Mouse (Mus musculus) heart, adult 18-20 months (tissue): ENCODE results near the gene Gm45213. TPM values are rescaled to one million over a fixed set of nuclear protein-coding genes. Genes with fewer than 3 reads are reported as not detected.

Experiments used
- DNase-seq, 2 experiments: peaks; one replicate each; pipeline ENCODE4 v3.0.0; 2021 to 2022; ENCODE audit warnings: mixed read lengths in 1 of 2
- total RNA-seq, 2 experiments: library from RNA; stranded (reverse); gene quantifications; 2 replicates each; pipeline ENCODE4 v1.2.3; 2021

Gene Gm45213
- total RNA-seq, 2 experiments from 2014 or later, result not detected

- DNase-seq, result no peak
These were observed 63.2 kb downstream of the Gm45213 start for GRCm38 (mm10) chr7:66106581-66107056.

GRCm38 (mm10) chr7:66107206-66107605 is 63.8 kb downstream of the Gm45213 start:
- no peak for DNase-seq

- DNase-seq, result peak; percentile 47 to 53
These were observed 64.5 kb downstream of the Gm45213 start for GRCm38 (mm10) chr7:66107930-66108329.

DNA sequence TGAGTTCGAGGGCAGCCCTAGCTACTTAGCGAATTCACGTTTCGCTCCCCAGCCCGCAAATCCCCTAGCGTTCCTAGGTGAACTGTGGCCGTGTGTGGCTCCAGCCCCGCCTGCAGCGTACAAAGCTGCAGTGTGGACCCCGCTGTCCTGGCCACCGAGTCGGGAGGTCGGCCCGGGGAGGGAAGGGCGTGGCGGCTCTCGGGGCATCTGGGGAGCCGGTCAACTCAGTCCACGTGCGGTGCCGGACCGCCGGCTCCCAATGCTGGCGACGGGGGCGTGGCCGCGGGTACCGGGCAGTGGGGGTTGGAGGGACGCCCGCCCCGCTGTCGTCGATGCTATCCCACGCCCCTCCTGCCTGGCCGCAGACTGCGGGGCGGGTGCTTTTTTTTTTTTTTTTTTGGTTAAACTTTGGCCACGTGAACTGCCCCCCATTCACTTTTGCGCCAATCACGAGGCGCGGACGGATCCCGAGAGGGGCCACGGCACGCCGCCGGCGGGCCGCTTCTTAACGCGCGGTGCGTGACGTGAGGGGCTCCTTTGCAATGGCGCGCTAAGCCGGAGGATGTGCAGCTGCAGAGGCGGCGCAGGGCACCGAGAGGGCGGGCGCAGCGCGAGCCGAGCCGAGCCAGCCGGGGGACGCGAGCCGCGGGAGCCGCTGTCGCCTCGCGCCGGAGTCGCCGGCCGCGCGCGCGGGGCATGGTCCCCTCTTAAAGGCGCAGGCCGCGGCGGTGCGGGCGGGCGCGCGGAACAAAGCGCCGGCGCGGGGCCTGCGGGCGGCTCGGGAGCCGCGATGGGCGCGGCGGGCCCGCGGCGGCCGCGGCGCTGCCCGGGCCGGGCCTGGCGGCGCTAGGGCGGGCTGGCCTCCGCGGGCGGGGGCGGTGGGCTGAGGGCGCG is 65.8 kb downstream of the Gm45213 start, which contains the start of gene Chsy1:
TSS of gene Chsy1 (plus strand) at position 555 of the 894 bp plus-strand sequence.
- DNase-seq, result peak; percentile 94

GRCm38 (mm10) chr7:66109855-66110635 is 66.6 kb downstream of the Gm45213 start:
- DNase-seq, result peak; percentile 33 to 43

- no peak for DNase-seq
These were observed 67.3 kb downstream of the Gm45213 start for GRCm38 (mm10) chr7:66110636-66111112.

DNA sequence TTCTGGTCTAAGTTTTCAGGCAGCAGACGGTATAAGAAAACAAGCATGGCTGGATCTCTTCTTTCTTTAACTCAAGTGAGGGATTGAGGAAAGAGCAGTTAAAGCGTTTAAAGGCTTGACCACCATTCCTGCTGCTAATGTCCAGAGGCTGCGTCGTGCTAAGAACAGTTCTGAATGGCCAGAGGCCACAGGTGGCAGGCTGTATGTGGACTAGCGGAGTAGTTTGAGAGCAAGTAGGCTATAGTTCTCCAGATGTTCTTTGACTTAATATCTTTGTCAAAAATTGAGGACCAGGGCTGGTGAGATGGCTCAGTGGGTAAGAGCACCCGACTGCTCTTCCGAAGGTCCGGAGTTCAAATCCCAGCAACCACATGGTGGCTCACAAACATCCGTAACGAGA is 67.8 kb downstream of the Gm45213 start:
- DNase-seq, result no peak

Other genes with a start within 250 kb of the Gm45213 start
- 10 to 100 TPM; 34.8 to 36.9 TPM for gene Pcsk6, start 181.9 kb upstream of the Gm45213 start, total RNA-seq
- gene Snrpa1, start 15.4 kb downstream of the Gm45213 start, total RNA-seq, result 10 to 100 TPM; 21.6 to 22.5 TPM
- 10 to 100 TPM; 35.6 to 40.2 TPM for gene Selenos, start 36.0 kb downstream of the Gm45213 start, total RNA-seq
- 10 to 100 TPM in 1 of 2 experiments, 1 to 10 TPM in 1; 9.7 to 11.8 TPM for gene Chsy1, start 65.9 kb downstream of the Gm45213 start, total RNA-seq